In genomic region chr7:25269029-25269428, GRCm38 (mm10) we compare ENCODE assay signal across 8 mouse cellular contexts. TPM values are rescaled to one million over a fixed set of nuclear protein-coding genes. Genes with fewer than 3 reads are reported as not detected.
DNase-seq lines count a peak whose midpoint lies in the region; ATAC-seq and TF ChIP-seq lines count a peak whose summit lies in the region.

No protein-coding gene starts in this region.

- peaks cover 27% of the 10 kb centered on the region for H3K4me1 ChIP-seq in spleen, adult 2 months (ENCODE audit: control insufficient read depth, insufficient read depth, insufficient read length)
- H3K4me1 ChIP-seq in hindbrain, embryonic 14.5 days (replicated peaks; ENCODE audit: control insufficient read depth, insufficient read depth, low read length): peaks cover 17% of the 10 kb centered on the region
- peaks cover 16% of the 10 kb centered on the region for H3K4me1 ChIP-seq in midbrain, embryonic 11.5 days (ENCODE audit: control insufficient read depth, insufficient read depth, low read length)

- H3K27me3 ChIP-seq in spleen, adult 2 months (ENCODE audit: control insufficient read depth, insufficient read depth, low read length): no peaks in the 10 kb centered on the region
- no peaks in the 10 kb centered on the region for H3K27me3 ChIP-seq in hindbrain, embryonic 14.5 days (ENCODE audit: control insufficient read depth, insufficient read depth, low read length)
- no peaks in the 10 kb centered on the region for H3K27me3 ChIP-seq in midbrain, embryonic 11.5 days (ENCODE audit: control insufficient read depth, insufficient read depth, low read length)

- ATAC-seq in hindbrain, embryonic 14.5 days (ENCODE audit: low FRiP score): no peak
- ATAC-seq in midbrain, embryonic 11.5 days (ENCODE audit: low FRiP score): no peak
- ATAC-seq in erythroid progenitor cell, adult 5-6 weeks (replicated peaks; ENCODE audit: low FRiP score, poor library complexity, severe bottlenecking): no peak

- WGBS in spleen, adult 2 months: 6% methylated on average over 4 of the region's 4 CpGs
- 46% methylated on average over 4 of the region's 4 CpGs for WGBS in hindbrain, embryonic 14.5 days
- 51% methylated on average over 4 of the region's 4 CpGs for WGBS in midbrain, embryonic 11.5 days

- H3K9ac ChIP-seq in hindbrain, embryonic 14.5 days: peak overlapping the region; percentile 70
- peak overlapping the region; percentile 62 for H3K9ac ChIP-seq in midbrain, embryonic 11.5 days (ENCODE audit: low read length)

- peak overlapping the region; percentile 76 for H3K4me3 ChIP-seq in spleen, adult 2 months (ENCODE audit: extremely low read depth, insufficient read depth, insufficient read length)
- peak overlapping the region; percentile 52 for H3K4me3 ChIP-seq in hindbrain, embryonic 14.5 days (replicated peaks; ENCODE audit: low read length)
- peak overlapping the region; percentile 55 for H3K4me3 ChIP-seq in midbrain, embryonic 11.5 days (ENCODE audit: low read depth, low read length)

- DNase-seq in adrenal gland, postnatal 10 days: peak; percentile 22
- DNase-seq in adrenal gland, postnatal 14 days: no peak
- no peak for DNase-seq in spleen, adult 2 months (ENCODE audit: low read depth in 1 of 2, low spot score in 2 of 2)
- no peak for DNase-seq in spleen, adult 12 weeks (ENCODE audit: low spot score)
- no peak for DNase-seq in hindbrain, embryonic 14.5 days (ENCODE audit: low spot score)
- no peak for DNase-seq in midbrain, embryonic 11.5 days (ENCODE audit: low spot score, missing footprints)
- DNase-seq in thymus, postnatal 25 days: peak; percentile 47

- peaks cover 14% of the 10 kb centered on the region; the same call in 1 of the 2 replicates for H3K36me3 ChIP-seq in spleen, adult 2 months (ENCODE audit: control insufficient read depth, insufficient read depth, low read length)
- peaks cover 29% of the 10 kb centered on the region for H3K36me3 ChIP-seq in hindbrain, embryonic 14.5 days (replicated peaks; ENCODE audit: control insufficient read depth, insufficient read depth)
- H3K36me3 ChIP-seq in midbrain, embryonic 11.5 days (ENCODE audit: control insufficient read depth, insufficient read depth, low read length): peaks cover 4% of the 10 kb centered on the region; the same call in 1 of the 2 replicates

- peak overlapping the region; percentile 75 for H3K27ac ChIP-seq in spleen, adult 2 months (ENCODE audit: insufficient read depth, low read length)
- H3K27ac ChIP-seq in hindbrain, embryonic 14.5 days: peak overlapping the region; percentile 71; the same call in 1 of the 2 replicates
- no peak overlapping the region; the same call in 1 of the 2 replicates for H3K27ac ChIP-seq in midbrain, embryonic 11.5 days (ENCODE audit: low read depth, low read length)

- peak overlapping the region; percentile 89 for H3K4me2 ChIP-seq in hindbrain, embryonic 14.5 days (replicated peaks)
- H3K4me2 ChIP-seq in midbrain, embryonic 11.5 days: peak overlapping the region; percentile 79

- no peak for TF ChIP-seq POLR2A in spleen, adult 2 months (IDR thresholded peaks at IDR 0.05; ENCODE audit: low read depth, low read length)

- H3K9me3 ChIP-seq in hindbrain, embryonic 14.5 days (ENCODE audit: control insufficient read depth, low read length): no peaks in the 10 kb centered on the region
- H3K9me3 ChIP-seq in midbrain, embryonic 11.5 days (ENCODE audit: control insufficient read depth, low read length): no peaks in the 10 kb centered on the region

- TF ChIP-seq CTCF in spleen, adult 2 months (IDR thresholded peaks at IDR 0.05; ENCODE audit: extremely low read depth, insufficient read depth, insufficient read length, insufficient replicate concordance): no peak

RNA-seq across cellular contexts. Expression of gene Cic, which starts 1.5 kb away (rescaled TPM):
- 100 to 1,000 TPM in 1 of 2 experiments, 10 to 100 TPM in 1; 92.7 to 116 TPM for total RNA-seq in adrenal gland, postnatal 10 days (2021)
- total RNA-seq in adrenal gland, postnatal 14 days (2021): 115 and 127 TPM in 2 replicates
- 112 and 128 TPM in 2 replicates for polyA plus RNA-seq in spleen, adult 2 months (2012; rRNA removed)
- 42.5 and 47.5 TPM in 2 replicates for polyA plus RNA-seq in hindbrain, embryonic 14.5 days (2014; fragmentation: Nextera tagmentation; extraction: Ambion mirVana)
- polyA plus RNA-seq in midbrain, embryonic 11.5 days (2014; fragmentation: Nextera tagmentation; extraction: Ambion mirVana): 25.5 and 29.7 TPM in 2 replicates
- 114 and 181 TPM in 2 replicates for total RNA-seq in erythroid progenitor cell, adult 5-6 weeks (2015; ENCODE audit: low replicate concordance)
- 70.5 and 90.7 TPM in 2 replicates for total RNA-seq in erythroid progenitor cell, adult 5-6 weeks (2017; ENCODE audit: low replicate concordance)

RNA-seq across cellular contexts. Expression of gene Erf, which starts 18.5 kb away (rescaled TPM):
- 10 to 100 TPM; 33.0 to 42.3 TPM for total RNA-seq in adrenal gland, postnatal 10 days (2021)
- total RNA-seq in adrenal gland, postnatal 14 days (2021): 29.7 and 34.4 TPM in 2 replicates
- 17.2 and 21.3 TPM in 2 replicates for polyA plus RNA-seq in spleen, adult 2 months (2012; rRNA removed)
- 5.7 and 6.7 TPM in 2 replicates for polyA plus RNA-seq in hindbrain, embryonic 14.5 days (2014; fragmentation: Nextera tagmentation; extraction: Ambion mirVana)
- polyA plus RNA-seq in midbrain, embryonic 11.5 days (2014; fragmentation: Nextera tagmentation; extraction: Ambion mirVana): 11.7 and 13.9 TPM in 2 replicates
- 0.72 and 3.4 TPM in 2 replicates for total RNA-seq in erythroid progenitor cell, adult 5-6 weeks (2015; ENCODE audit: low replicate concordance)
- 0.61 and 1.8 TPM in 2 replicates for total RNA-seq in erythroid progenitor cell, adult 5-6 weeks (2017; ENCODE audit: low replicate concordance)

RNA-seq across cellular contexts. Expression of gene Pafah1b3, which starts 28.8 kb away (rescaled TPM):
- 10 to 100 TPM; 38.1 to 39.7 TPM for total RNA-seq in adrenal gland, postnatal 10 days (2021)
- total RNA-seq in adrenal gland, postnatal 14 days (2021): 31.5 and 33.7 TPM in 2 replicates
- 62.9 and 90.7 TPM in 2 replicates for polyA plus RNA-seq in spleen, adult 2 months (2012; rRNA removed)
- 523 and 576 TPM in 2 replicates for polyA plus RNA-seq in hindbrain, embryonic 14.5 days (2014; fragmentation: Nextera tagmentation; extraction: Ambion mirVana)
- 306 and 332 TPM in 2 replicates for polyA plus RNA-seq in midbrain, embryonic 11.5 days (2014; fragmentation: Nextera tagmentation; extraction: Ambion mirVana)
- 20.2 and 26.8 TPM in 2 replicates for total RNA-seq in erythroid progenitor cell, adult 5-6 weeks (2015; ENCODE audit: low replicate concordance)
- total RNA-seq in erythroid progenitor cell, adult 5-6 weeks (2017; ENCODE audit: low replicate concordance): 8.9 and 17.3 TPM in 2 replicates

RNA-seq across cellular contexts. Expression of gene Gsk3a, which starts 31.4 kb away (rescaled TPM):
- 10 to 100 TPM; 92.5 to 96.7 TPM for total RNA-seq in adrenal gland, postnatal 10 days (2021)
- total RNA-seq in adrenal gland, postnatal 14 days (2021): 96.8 and 104 TPM in 2 replicates
- polyA plus RNA-seq in spleen, adult 2 months (2012; rRNA removed): 106 and 125 TPM in 2 replicates
- 23.4 and 24.1 TPM in 2 replicates for polyA plus RNA-seq in hindbrain, embryonic 14.5 days (2014; fragmentation: Nextera tagmentation; extraction: Ambion mirVana)
- polyA plus RNA-seq in midbrain, embryonic 11.5 days (2014; fragmentation: Nextera tagmentation; extraction: Ambion mirVana): 12.8 and 14.6 TPM in 2 replicates
- 122 and 132 TPM in 2 replicates for total RNA-seq in erythroid progenitor cell, adult 5-6 weeks (2015; ENCODE audit: low replicate concordance)
- total RNA-seq in erythroid progenitor cell, adult 5-6 weeks (2017; ENCODE audit: low replicate concordance): 53.0 and 74.3 TPM in 2 replicates

RNA-seq across cellular contexts. Expression of gene Prr19, which starts 32.2 kb away (rescaled TPM):
- not detected for total RNA-seq in adrenal gland, postnatal 10 days (2021)
- total RNA-seq in adrenal gland, postnatal 14 days (2021): not detected in 2 replicates
- 0.07 TPM in 1 of 2 replicates, not detected in the other for polyA plus RNA-seq in spleen, adult 2 months (2012; rRNA removed)
- 4.2 and 5.2 TPM in 2 replicates for polyA plus RNA-seq in hindbrain, embryonic 14.5 days (2014; fragmentation: Nextera tagmentation; extraction: Ambion mirVana)
- 1.1 and 1.2 TPM in 2 replicates for polyA plus RNA-seq in midbrain, embryonic 11.5 days (2014; fragmentation: Nextera tagmentation; extraction: Ambion mirVana)
- total RNA-seq in erythroid progenitor cell, adult 5-6 weeks (2015; ENCODE audit: low replicate concordance): not detected in 2 replicates
- not detected in 2 replicates for total RNA-seq in erythroid progenitor cell, adult 5-6 weeks (2017; ENCODE audit: low replicate concordance)

Comparison
In these comparisons a context has a peak if more than half of its experiments do, and no peak if none do; other contexts are left out.
1. DNase-seq: peak in adrenal gland, postnatal 10 days (single experiment) and thymus, postnatal 25 days (single experiment); none in adrenal gland, postnatal 14 days (single experiment), spleen, adult 2 months (0 of 2), spleen, adult 12 weeks (single experiment), hindbrain, embryonic 14.5 days (single experiment) and midbrain, embryonic 11.5 days (single experiment).
2. Peak in every context shown above with its lines, with median percentiles within 50 percentile points of each other: H3K4me3 ChIP-seq.